Mouse (Mus musculus) heart, postnatal 0 days (tissue): ENCODE results near the gene Gabbr2. TPM values are rescaled to one million over a fixed set of nuclear protein-coding genes. Genes with fewer than 3 reads are reported as not detected.

Experiments
- ATAC-seq: fragments of 200-750 bp; cut with Nextera tagmentation; 2 replicates; pipeline ENCODE4 v1.8.0; 2017; ENCODE audit warnings: low read depth, moderate number of reproducible peaks, moderate library complexity; ENCODE audit not compliant: insufficient read depth
- DNase-seq: peaks from one replicate; pipeline ENCODE4 v3.0.0-alpha.2; 2016; ENCODE audit warnings: low spot score
- H3K27ac ChIP-seq: fragments of 300-500 bp; sonication (generic); 2 replicates; pipeline ENCODE4 v1.5.1; 2014; ENCODE audit warnings: low read depth, mild to moderate bottlenecking
- H3K27me3 ChIP-seq: fragments of 300-500 bp; sonication (generic); 2 replicates; pipeline ENCODE4 v1.6.1; 2014; ENCODE audit warnings: low read length, mixed read lengths; ENCODE audit not compliant: control insufficient read depth, insufficient read depth
- H3K36me3 ChIP-seq: fragments of 300-500 bp; sonication (generic); replicated peaks from 2 replicates; pipeline ENCODE4 v1.6.1; 2014; ENCODE audit warnings: low read length, mixed read lengths; ENCODE audit not compliant: control insufficient read depth, insufficient read depth
- H3K4me1 ChIP-seq: fragments of 300-500 bp; sonication (generic); 2 replicates; pipeline ENCODE4 v1.6.1; 2014; ENCODE audit warnings: antibody characterized with exemption; ENCODE audit not compliant: control insufficient read depth, insufficient read depth
- H3K4me2 ChIP-seq: fragments of 300-500 bp; sonication (generic); 2 replicates; pipeline ENCODE4 v1.6.1; 2014; ENCODE audit warnings: low read depth, mild to moderate bottlenecking, low read length, moderate library complexity
- H3K4me3 ChIP-seq: fragments of 300-500 bp; sonication (generic); 2 replicates; pipeline ENCODE4 v1.5.1; 2014; ENCODE audit warnings: low read depth, low read length
- H3K9ac ChIP-seq: fragments of 300-500 bp; sonication (generic); replicated peaks from 2 replicates; pipeline ENCODE4 v1.6.1; 2014; ENCODE audit warnings: low read depth, low read length, mixed read lengths
- H3K9me3 ChIP-seq: fragments of 300-500 bp; sonication (generic); replicated peaks from 2 replicates; pipeline ENCODE4 v1.6.1; 2016; ENCODE audit warnings: low read length; ENCODE audit not compliant: control insufficient read depth
- CTCF ChIP-seq: IDR thresholded peaks from 2 replicates; pipeline ENCODE4 v1.5.1; 2016; ENCODE audit warnings: antibody characterized with exemption, control low read depth, low read depth
- EP300 ChIP-seq: IDR thresholded peaks from 2 replicates; pipeline ENCODE4 v1.6.1; 2016; ENCODE audit warnings: antibody characterized with exemption, low read depth
- WGBS: fragments of 180-500 bp; shearing (Covaris S2); extraction: QIAGEN DNeasy Blood & Tissue Kit; methylation state at CpG from one replicate; pipeline ENCODE4 v1.1.7; 2014; 5-methylcytosine and 5-hydroxymethylcytosine counted together
- polyA plus RNA-seq: library from polyadenylated mRNA; unstranded; fragments of >200 nt; fragmentation: Nextera tagmentation; extraction: Ambion mirVana; gene quantifications from 2 replicates; pipeline ENCODE4 v1.2.1, GENCODE M21; 2015
- total RNA-seq: library from RNA; depleted of rRNA; stranded (reverse); fragments of >200 nt; gene quantifications from 2 replicates; pipeline ENCODE4 v1.2.3, GENCODE M21; 2014; ENCODE audit warnings: low replicate concordance

The Gabbr2 gene
- total and polyA plus RNA-seq, 2 experiments from 2014 or later = 0.07 TPM; not detected in 1

DNA sequence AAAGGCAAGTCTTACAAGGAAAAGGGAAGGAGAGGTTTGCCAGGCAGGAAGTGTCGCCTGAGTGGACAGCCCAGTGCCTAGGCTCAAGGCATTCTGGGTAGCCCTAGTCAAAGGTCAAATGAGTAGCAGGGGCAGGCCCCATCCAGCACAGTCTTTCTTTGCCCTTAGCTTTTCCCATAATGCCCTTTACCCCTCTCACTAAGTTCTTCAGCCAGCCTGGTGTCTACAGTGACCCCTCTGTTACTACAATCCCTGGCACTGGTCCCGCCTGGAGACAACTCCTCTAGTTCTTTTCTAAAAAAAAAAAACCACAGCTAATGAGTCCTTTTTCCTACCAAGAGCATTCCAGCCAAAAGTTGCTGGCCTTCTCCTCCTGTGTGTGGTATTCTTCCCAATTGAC lies 122.3 kb downstream of the Gabbr2 start:
- no peaks in the 10 kb centered on the region for H3K4me1 ChIP-seq
- H3K36me3 ChIP-seq = no peaks in the 10 kb centered on the region
- TF ChIP-seq CTCF = no peak
- no peak for TF ChIP-seq EP300
- no peak overlapping the region for H3K4me2 ChIP-seq
- no peak overlapping the region for H3K9ac ChIP-seq
- DNase-seq (no peak), ATAC-seq (no peak)
- H3K27me3 ChIP-seq = peaks cover 8% of the 10 kb centered on the region; the same call in 1 of the 2 replicates
- 78% methylated on average over 2 of the region's 2 CpGs for WGBS
- no peak overlapping the region for H3K4me3 ChIP-seq
- H3K27ac ChIP-seq = no peak overlapping the region
- H3K9me3 ChIP-seq = no peaks in the 10 kb centered on the region

DNA sequence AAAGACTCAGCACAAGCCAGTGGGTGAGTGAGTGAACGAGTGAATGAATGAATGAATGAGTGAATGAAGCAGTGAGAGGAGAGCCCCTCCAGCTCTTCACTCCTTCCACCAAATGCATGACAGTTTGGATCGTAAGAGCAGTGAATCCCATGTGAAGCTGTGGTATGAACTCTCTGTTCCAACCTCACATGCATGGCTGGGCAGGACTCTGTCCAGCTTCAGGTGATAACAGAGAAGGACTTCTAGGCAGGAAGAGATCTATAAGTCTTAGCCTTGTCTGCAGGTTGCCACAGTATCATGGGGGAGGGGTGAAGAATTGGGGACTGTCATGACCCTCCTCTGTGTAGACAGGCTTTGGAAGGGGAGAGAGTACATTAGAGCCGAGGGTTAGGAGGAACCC lies 122.8 kb downstream of the Gabbr2 start:
- Histone ChIP-seq H3K4me3 (no peak overlapping the region), H3K4me1 (no peaks in the 10 kb centered on the region), H3K36me3 (no peaks in the 10 kb centered on the region), H3K27me3 (peaks cover 8% of the 10 kb centered on the region; the same call in 1 of the 2 replicates), H3K9me3 (no peaks in the 10 kb centered on the region), H3K27ac (no peak overlapping the region), H3K9ac (no peak overlapping the region), H3K4me2 (no peak overlapping the region)
- TF ChIP-seq EP300 = no peak
- no peak for TF ChIP-seq CTCF
- WGBS = 71% methylated on average over 3 of the region's 3 CpGs
- no peak for DNase-seq
- ATAC-seq = no peak

DNA sequence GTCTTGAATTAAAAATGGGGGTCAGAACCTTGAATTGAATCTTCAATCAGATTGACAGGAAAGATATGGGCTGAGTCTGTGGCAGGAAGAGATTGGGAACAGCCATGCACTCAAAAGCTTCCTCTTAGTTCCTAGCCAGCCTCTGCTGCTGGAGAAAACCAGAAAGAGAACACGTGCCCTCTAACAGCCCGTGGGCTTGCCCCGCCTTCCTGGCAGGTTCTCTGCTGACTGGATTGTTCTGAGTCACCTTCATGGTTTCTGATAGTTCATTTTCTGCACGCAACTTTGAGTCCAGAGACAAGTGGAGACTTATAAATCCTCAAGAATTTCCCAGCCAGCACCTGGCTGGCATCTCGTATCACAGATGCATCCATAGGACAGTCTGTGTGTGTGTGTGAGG lies 123.5 kb downstream of the Gabbr2 start:
- DNase-seq (no peak), ATAC-seq (no peak)
- no peak overlapping the region for H3K4me3 ChIP-seq
- H3K9ac ChIP-seq = no peak overlapping the region
- H3K27ac ChIP-seq = no peak overlapping the region
- no peak overlapping the region for H3K4me2 ChIP-seq
- no peaks in the 10 kb centered on the region for H3K36me3 ChIP-seq
- no peaks in the 10 kb centered on the region for H3K9me3 ChIP-seq
- no peaks in the 10 kb centered on the region for H3K4me1 ChIP-seq
- no peak for TF ChIP-seq EP300
- no peak for TF ChIP-seq CTCF
- peaks cover 8% of the 10 kb centered on the region; the same call in 1 of the 2 replicates for H3K27me3 ChIP-seq
- WGBS = 78% methylated on average over 5 of the region's 5 CpGs

DNA sequence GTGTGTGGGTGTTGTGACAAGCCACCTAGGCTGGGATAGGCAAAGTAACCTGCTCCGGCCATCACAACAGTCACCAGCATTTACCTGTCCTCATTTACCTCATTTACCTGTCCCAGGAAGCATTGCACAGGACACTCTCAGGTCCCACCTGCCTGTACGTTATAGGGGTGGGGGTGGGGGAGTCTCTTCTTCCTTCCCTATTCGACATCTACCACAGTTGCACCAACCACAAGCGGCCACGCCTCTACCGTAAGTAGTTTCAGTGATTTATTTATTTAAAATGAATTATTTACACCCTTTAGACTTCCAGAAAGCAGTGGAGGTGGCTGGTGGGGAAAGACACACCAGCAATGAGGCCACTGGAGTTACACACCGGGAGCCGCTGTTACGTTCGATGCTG lies 123.9 kb downstream of the Gabbr2 start:
- ATAC-seq (no peak), DNase-seq (no peak)
- Histone ChIP-seq H3K9me3 (no peaks in the 10 kb centered on the region), H3K9ac (no peak overlapping the region), H3K4me2 (no peak overlapping the region), H3K4me3 (no peak overlapping the region), H3K36me3 (no peaks in the 10 kb centered on the region), H3K27me3 (peaks cover 8% of the 10 kb centered on the region; the same call in 1 of the 2 replicates), H3K4me1 (no peaks in the 10 kb centered on the region), H3K27ac (no peak overlapping the region)
- TF ChIP-seq CTCF = no peak
- no peak for TF ChIP-seq EP300
- 79% methylated on average over 10 of the region's 10 CpGs for WGBS

DNA sequence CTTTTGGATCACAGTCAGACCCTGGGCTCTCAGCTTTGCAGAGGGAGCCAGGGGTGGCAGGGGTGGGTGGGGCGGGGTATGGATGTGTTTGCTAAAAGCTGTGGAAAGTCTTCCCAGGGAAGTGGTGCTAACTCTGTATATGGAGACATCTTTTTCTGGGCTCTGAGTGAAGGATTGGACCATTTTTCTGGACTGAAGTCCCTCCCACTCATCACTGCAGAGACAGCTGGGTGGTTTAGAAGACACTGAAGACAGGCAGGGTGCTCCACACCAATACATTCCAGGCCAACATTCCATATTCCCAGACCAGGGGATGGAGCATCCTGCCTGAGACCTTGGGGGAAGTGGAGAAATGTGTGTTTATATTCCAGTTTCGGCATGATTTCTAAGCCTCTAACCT lies 125.6 kb downstream of the Gabbr2 start:
- no peak for DNase-seq
- no peak for ATAC-seq
- 0 out of 2 replicates have a peak, but pooled peaks cover 8% of the 10 kb centered on the region for H3K27me3 ChIP-seq
- H3K4me3 ChIP-seq = no peak overlapping the region
- no peaks in the 10 kb centered on the region for H3K9me3 ChIP-seq
- 77% methylated on average over 2 of the region's 2 CpGs for WGBS
- no peaks in the 10 kb centered on the region for H3K4me1 ChIP-seq
- TF ChIP-seq CTCF = no peak
- no peak for TF ChIP-seq EP300
- H3K36me3 ChIP-seq = no peaks in the 10 kb centered on the region
- H3K27ac ChIP-seq = no peak overlapping the region
- no peak overlapping the region for H3K9ac ChIP-seq
- H3K4me2 ChIP-seq = no peak overlapping the region

DNA sequence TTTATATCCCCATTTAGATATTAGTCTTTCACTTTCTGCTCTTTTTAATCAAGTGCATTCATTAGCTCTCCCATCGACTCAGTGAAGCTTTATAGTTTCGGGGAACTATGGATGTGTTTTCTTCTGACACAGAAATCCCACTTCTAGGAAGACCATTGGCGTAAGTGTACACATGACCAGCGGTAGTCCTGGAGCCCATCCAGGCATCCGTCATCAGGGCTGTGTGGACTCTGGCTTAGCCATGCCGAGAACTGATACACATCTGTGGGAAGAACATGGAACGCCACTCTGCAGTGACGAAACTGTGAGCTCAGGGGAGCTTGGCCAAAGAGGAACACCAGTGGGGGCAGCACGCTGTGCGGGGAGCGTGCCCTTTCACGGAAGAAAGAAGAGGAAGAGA lies 128.0 kb downstream of the Gabbr2 start:
- Histone ChIP-seq H3K4me1 (no peaks in the 10 kb centered on the region), H3K9ac (no peak overlapping the region), H3K9me3 (no peaks in the 10 kb centered on the region), H3K4me3 (no peak overlapping the region), H3K27ac (no peak overlapping the region), H3K36me3 (no peaks in the 10 kb centered on the region), H3K27me3 (no peaks in the 10 kb centered on the region), H3K4me2 (no peak overlapping the region)
- 42% methylated on average over 12 of the region's 12 CpGs for WGBS
- no peak for DNase-seq
- no peak for ATAC-seq
- no peak for TF ChIP-seq CTCF
- no peak for TF ChIP-seq EP300
